Mouse (Mus musculus): ENCODE results near the gene Olfr680-ps1.
"Not testable (repeated sequence)": the region's sequence is repeated elsewhere in the genome, so short reads cannot be mapped to it uniquely, and the experiment has no call there.

DNA sequence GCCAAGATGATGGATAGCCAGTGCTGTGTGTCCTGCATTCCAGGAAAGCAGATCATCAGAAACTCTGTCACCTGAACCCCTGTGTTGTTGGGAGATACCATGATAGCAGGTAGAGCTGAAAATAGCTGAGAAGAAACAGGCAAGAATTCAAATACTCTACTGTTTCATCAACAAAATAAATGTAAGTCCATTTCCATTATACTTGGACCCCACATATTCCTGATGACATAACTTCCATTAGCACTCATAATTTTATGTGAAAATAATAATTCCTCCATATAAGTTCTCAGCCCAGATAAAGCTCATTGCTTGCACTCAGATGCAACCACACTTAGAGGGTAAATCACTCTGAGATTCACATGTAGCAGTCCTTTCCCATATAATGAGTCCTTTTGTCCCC is at the start of gene Olfr680-ps1:
- not testable (repeated sequence) for TF ChIP-seq CTCF (IDR thresholded peaks at IDR 0.05); POLR2A (IDR thresholded peaks at IDR 0.05; ENCODE audit: insufficient read depth, low read depth, low read length)
